Mouse (Mus musculus) olfactory bulb, adult 2 months (tissue): ENCODE measurements at regions not wholly inside any gene's neighbourhood (a gene's known extent, or its start where the extent isn't known, plus 50 kb on each side); places are given as distances from the start of the nearest gene placed in this dataset.

Source experiments
- CTCF ChIP-seq: fragments of 200-500 bp; IDR thresholded peaks from 2 replicates; pipeline ENCODE4 v1.5.1; 2012; ENCODE audit warnings: low read depth, mild to moderate bottlenecking, low read length, moderate library complexity; ENCODE audit not compliant: insufficient read depth
- POLR2A ChIP-seq: fragments of 200-500 bp; IDR thresholded peaks from 2 replicates; pipeline ENCODE4 v1.6.1; 2012; ENCODE audit warnings: mild to moderate bottlenecking, low read depth, low read length, moderate library complexity; ENCODE audit not compliant: insufficient read depth

DNA sequence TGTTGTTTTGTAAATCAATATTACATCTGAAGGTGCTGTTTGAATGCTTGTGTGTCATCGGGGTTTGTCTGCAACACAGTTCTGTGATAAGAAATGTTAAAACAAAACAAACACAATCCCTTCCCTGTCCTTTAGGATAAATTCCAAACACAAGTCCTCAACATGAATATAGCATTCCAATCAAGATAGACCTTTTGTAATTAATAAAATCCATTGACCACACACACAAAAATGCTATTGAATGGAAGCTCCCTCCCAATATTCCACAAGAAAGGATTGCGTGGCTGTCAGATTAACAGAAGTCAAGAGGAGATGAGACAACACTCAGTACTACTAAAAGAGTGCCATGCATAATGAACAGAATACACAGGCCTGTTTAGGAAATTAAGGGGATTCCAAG, 843.5 kb downstream of the 5730522E02Rik start:
- TF ChIP-seq POLR2A, result no peak
- TF ChIP-seq CTCF, result no peak
